Mouse (Mus musculus) ES-E14 (cell line): ENCODE results near the gene Kalrn.

Experiments
- CHD2 ChIP-seq: IDR thresholded peaks from 2 replicates; pipeline ENCODE4 v1.6.1; 2014; ENCODE audit warnings: mild to moderate bottlenecking, low read depth, low read length, inconsistent platforms
- MAFK ChIP-seq: IDR thresholded peaks from 2 replicates; pipeline ENCODE4 v1.6.1; 2014; ENCODE audit warnings: mild to moderate bottlenecking, low read depth, low read length, inconsistent platforms; ENCODE audit not compliant: insufficient read depth
- ZC3H11A ChIP-seq: IDR thresholded peaks from 2 replicates; pipeline ENCODE4 v1.6.1; 2012; ENCODE audit warnings: low read depth, mild to moderate bottlenecking, inconsistent platforms, low read length, borderline replicate concordance
- ZNF384 ChIP-seq: IDR thresholded peaks from 2 replicates; pipeline ENCODE4 v1.6.1; 2012; ENCODE audit warnings: low read depth, low read length, inconsistent platforms

- TF ChIP-seq MAFK (no peak), ZNF384 (no peak), CHD2 (no peak), ZC3H11A (no peak)
Measured at GRCm38 (mm10) chr16:34487823-34488222, 85.5 kb downstream of the Kalrn start.
